Mouse (Mus musculus) ES-E14 (cell line): ENCODE data around the gene Hnrnpa0.

ENCODE experiments used
- CHD2 ChIP-seq: IDR thresholded peaks from 2 replicates; pipeline ENCODE4 v1.6.1; 2014; ENCODE audit warnings: mild to moderate bottlenecking, low read depth, low read length, inconsistent platforms
- MAFK ChIP-seq: IDR thresholded peaks from 2 replicates; pipeline ENCODE4 v1.6.1; 2014; ENCODE audit warnings: mild to moderate bottlenecking, low read depth, low read length, inconsistent platforms; ENCODE audit not compliant: insufficient read depth
- ZC3H11A ChIP-seq: IDR thresholded peaks from 2 replicates; pipeline ENCODE4 v1.6.1; 2012; ENCODE audit warnings: low read depth, mild to moderate bottlenecking, inconsistent platforms, low read length, borderline replicate concordance

- TF ChIP-seq MAFK = no peak
- no peak for TF ChIP-seq CHD2
- no peak for TF ChIP-seq ZC3H11A
Measured at GRCm38 (mm10) chr13:58090643-58091042, 37.7 kb downstream of the Hnrnpa0 start.
